Mouse (Mus musculus) embryonic facial prominence, embryonic 13.5 days (tissue): ENCODE data around the gene Vash1. TPM values are rescaled to one million over a fixed set of nuclear protein-coding genes. Genes with fewer than 3 reads are reported as not detected.
A peak's percentile ranks its signal among the peaks of the same experiment; 100 is the strongest.

Source experiments
- ATAC-seq: fragments of 200-750 bp; cut with Nextera tagmentation; 2 replicates; pipeline ENCODE4 v1.8.0; 2017; ENCODE audit warnings: low read depth; ENCODE audit not compliant: insufficient number of reproducible peaks, insufficient read depth, low FRiP score, low TSS enrichment
- H3K27ac ChIP-seq: fragments of 300-500 bp; sonication (generic); 2 replicates; pipeline ENCODE4 v1.5.1; 2015; ENCODE audit warnings: moderate library complexity, mild to moderate bottlenecking, inconsistent platforms
- H3K27me3 ChIP-seq: fragments of 300-500 bp; sonication (generic); 2 replicates; pipeline ENCODE4 v1.6.1; 2015; ENCODE audit warnings: mild to moderate bottlenecking, inconsistent platforms
- H3K36me3 ChIP-seq: fragments of 300-500 bp; sonication (generic); 2 replicates; pipeline ENCODE4 v1.6.1; 2015; ENCODE audit warnings: mild to moderate bottlenecking, inconsistent platforms
- H3K4me1 ChIP-seq: fragments of 300-500 bp; sonication (generic); 2 replicates; pipeline ENCODE4 v1.6.1; 2015; ENCODE audit warnings: inconsistent platforms
- H3K4me2 ChIP-seq: fragments of 300-500 bp; sonication (generic); 2 replicates; pipeline ENCODE4 v1.6.1; 2015; ENCODE audit warnings: moderate library complexity, mild to moderate bottlenecking, inconsistent platforms
- H3K4me3 ChIP-seq: fragments of 300-500 bp; sonication (generic); 2 replicates; pipeline ENCODE4 v1.5.1; 2015; ENCODE audit warnings: mild to moderate bottlenecking, inconsistent platforms
- H3K9ac ChIP-seq: fragments of 300-500 bp; sonication (generic); 2 replicates; pipeline ENCODE4 v1.6.1; 2015; ENCODE audit warnings: mild to moderate bottlenecking, inconsistent platforms
- H3K9me3 ChIP-seq: fragments of 300-500 bp; sonication (generic); 2 replicates; pipeline ENCODE4 v1.6.1; 2016; ENCODE audit warnings: inconsistent platforms
- WGBS: fragments of 180-500 bp; shearing (Covaris S2); methylation state at CpG from one replicate; pipeline ENCODE4 v1.1.7; 2015; ENCODE audit warnings: mixed read lengths; 5-methylcytosine and 5-hydroxymethylcytosine counted together
- polyA plus RNA-seq: library from polyadenylated mRNA; unstranded; fragments of >200 nt; fragmentation: Nextera tagmentation; extraction: Ambion mirVana; gene quantifications from 2 replicates; pipeline ENCODE4 v1.2.1, GENCODE M21; 2015

Vash1 gene
- polyA plus RNA-seq, 1 experiment from 2014 or later, result 13.1 TPM

DNA sequence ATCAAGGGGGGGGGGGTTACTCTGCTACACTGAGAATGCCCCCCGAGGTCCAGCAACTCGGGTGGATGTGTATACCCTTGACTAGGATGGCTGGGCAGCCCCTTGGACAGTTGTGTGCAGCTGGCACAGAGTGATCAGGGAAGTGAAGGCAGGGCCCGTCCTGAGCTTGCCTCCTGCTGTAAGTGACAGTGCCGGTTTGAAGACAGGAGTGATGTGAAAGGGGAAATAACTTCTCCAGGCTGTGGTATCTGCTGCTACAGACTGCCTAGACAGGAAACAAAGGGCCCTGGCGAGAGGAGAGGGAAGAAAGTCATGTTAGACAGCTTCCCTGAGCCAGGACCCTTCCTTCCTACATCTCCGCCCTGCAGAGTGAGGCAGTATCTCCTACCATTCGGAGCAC is 5.2 kb downstream of the Vash1 start:
- no peak overlapping the region for H3K4me2 ChIP-seq
- no peaks in the 10 kb centered on the region for H3K27me3 ChIP-seq
- H3K4me3 ChIP-seq, result no peak overlapping the region
- no peak for ATAC-seq
- no peaks in the 10 kb centered on the region for H3K9me3 ChIP-seq
- H3K4me1 ChIP-seq, result peaks cover 36% of the 10 kb centered on the region
- WGBS, result 75% methylated on average over 7 of the region's 7 CpGs
- H3K9ac ChIP-seq, result no peak overlapping the region
- peaks cover 25% of the 10 kb centered on the region for H3K36me3 ChIP-seq
- 0 out of 2 replicates have a peak overlapping the region, but pooled peaks have one; percentile 7 for H3K27ac ChIP-seq

GRCm38 (mm10) chr12:86685275-86685674 is 6.8 kb downstream of the Vash1 start:
- Histone ChIP-seq H3K4me3 (no peak overlapping the region), H3K36me3 (peaks cover 37% of the 10 kb centered on the region), H3K9ac (no peak overlapping the region), H3K4me2 (no peak overlapping the region), H3K27ac (no peak overlapping the region), H3K4me1 (peaks cover 26% of the 10 kb centered on the region), H3K9me3 (no peaks in the 10 kb centered on the region), H3K27me3 (no peaks in the 10 kb centered on the region)
- no peak for ATAC-seq
- WGBS, result 73% methylated on average over 9 of the region's 9 CpGs

DNA sequence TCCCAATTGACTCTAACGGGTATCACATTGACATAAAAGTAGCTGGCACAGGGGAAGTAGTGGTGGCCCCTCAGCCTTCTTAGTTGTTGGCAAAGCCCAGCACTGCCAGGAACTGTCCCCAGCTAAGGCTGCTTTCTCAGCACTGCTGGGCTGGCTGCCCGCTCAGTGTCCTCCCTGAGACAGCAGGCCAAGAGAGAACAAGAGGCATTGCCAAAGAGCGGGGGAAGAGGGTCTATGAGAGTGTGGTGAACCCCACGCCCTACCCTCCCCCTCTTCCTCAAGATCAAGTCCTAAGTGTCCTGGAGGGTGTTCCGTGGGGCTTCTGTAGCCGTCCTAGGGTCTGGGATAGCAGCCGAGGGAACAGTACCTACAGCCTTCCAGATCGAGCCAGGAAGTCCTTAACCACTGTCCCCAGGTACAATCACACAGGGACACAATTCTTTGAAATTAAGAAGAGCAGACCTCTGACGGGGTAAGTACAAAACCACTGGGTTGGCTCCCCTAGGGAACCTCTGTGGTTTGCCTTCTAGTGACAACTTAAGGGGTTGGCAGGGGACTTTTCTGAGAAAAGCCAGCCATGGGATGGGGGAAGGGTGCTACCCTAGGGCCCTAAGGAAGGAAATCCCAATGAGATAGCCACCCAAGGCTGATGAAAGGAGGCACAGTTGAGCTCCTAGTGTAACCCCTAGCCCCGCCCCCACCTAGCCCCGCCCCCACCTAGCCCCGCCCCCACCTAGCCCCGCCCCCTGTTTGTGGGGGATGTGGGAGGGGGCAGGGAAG is 8.2 kb downstream of the Vash1 start:
- no peak overlapping the region for H3K4me3 ChIP-seq
- H3K9me3 ChIP-seq, result no peaks in the 10 kb centered on the region
- ATAC-seq, result no peak
- H3K4me1 ChIP-seq, result peaks cover 15% of the 10 kb centered on the region
- H3K9ac ChIP-seq, result 0 out of 2 replicates have a peak overlapping the region, but pooled peaks have one; percentile 21
- H3K27ac ChIP-seq, result no peak overlapping the region; the same call in 1 of the 2 replicates
- H3K4me2 ChIP-seq, result no peak overlapping the region
- H3K36me3 ChIP-seq, result peaks cover 37% of the 10 kb centered on the region
- H3K27me3 ChIP-seq, result no peaks in the 10 kb centered on the region
- 55% methylated on average over 13 of the region's 13 CpGs for WGBS

DNA sequence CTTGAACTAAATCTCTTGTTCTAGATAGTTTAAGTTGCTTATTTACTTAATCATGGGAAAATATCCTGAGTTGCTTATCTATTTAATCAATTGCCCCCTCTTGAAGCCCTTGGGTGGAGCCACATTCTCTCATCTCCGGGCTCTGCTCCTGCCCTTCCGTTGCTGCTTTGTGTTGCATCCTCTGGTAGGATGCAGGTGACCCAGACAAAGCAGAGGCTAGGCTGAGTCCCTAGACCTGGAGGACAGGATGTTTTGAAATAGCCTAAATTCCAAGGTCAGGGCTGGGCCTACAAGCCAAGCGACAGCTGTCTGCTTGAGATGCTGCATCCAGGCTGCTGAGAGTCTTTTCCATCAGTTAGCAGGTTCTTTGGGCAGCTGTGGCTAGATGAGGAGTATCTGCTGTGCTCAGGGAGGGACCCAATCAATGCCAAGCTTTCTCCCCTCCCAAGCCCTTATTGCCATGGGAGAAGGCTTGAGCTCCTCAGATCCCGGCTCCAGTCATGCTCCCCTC is 9.0 kb downstream of the Vash1 start:
- Histone ChIP-seq H3K27ac (no peak overlapping the region), H3K9me3 (no peaks in the 10 kb centered on the region), H3K27me3 (no peaks in the 10 kb centered on the region), H3K4me3 (no peak overlapping the region), H3K4me2 (no peak overlapping the region), H3K9ac (no peak overlapping the region), H3K36me3 (peaks cover 43% of the 10 kb centered on the region), H3K4me1 (peaks cover 13% of the 10 kb centered on the region)
- ATAC-seq, result no peak
- 75% methylated on average over 4 of the region's 4 CpGs for WGBS

GRCm38 (mm10) chr12:86687971-86688573 is 9.6 kb downstream of the Vash1 start:
- Histone ChIP-seq H3K4me3 (no peak overlapping the region), H3K36me3 (peaks cover 45% of the 10 kb centered on the region), H3K27me3 (no peaks in the 10 kb centered on the region), H3K27ac (no peak overlapping the region), H3K9ac (no peak overlapping the region), H3K4me2 (no peak overlapping the region), H3K9me3 (no peaks in the 10 kb centered on the region), H3K4me1 (peaks cover 13% of the 10 kb centered on the region)
- 76% methylated on average over 4 of the region's 4 CpGs for WGBS
- no peak for ATAC-seq

DNA sequence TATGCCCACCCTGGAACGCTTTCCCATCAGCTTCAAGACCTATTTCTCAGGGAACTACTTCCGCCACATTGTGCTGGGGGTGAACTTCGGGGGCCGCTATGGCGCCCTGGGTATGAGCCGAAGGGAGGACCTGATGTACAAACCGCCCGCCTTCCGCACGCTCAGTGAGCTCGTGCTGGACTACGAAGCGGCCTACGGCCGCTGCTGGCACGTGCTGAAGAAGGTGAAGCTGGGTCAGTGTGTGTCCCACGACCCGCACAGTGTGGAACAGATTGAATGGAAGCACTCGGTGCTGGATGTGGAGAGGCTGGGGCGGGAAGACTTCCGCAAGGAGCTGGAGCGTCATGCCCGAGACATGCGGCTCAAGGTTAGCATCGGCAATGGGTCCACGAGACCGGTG is 10.4 kb downstream of the Vash1 start:
- H3K9ac ChIP-seq, result no peak overlapping the region
- H3K27me3 ChIP-seq, result no peaks in the 10 kb centered on the region
- H3K4me1 ChIP-seq, result peaks cover 13% of the 10 kb centered on the region
- H3K36me3 ChIP-seq, result peaks cover 46% of the 10 kb centered on the region
- H3K4me2 ChIP-seq, result no peak overlapping the region
- H3K9me3 ChIP-seq, result no peaks in the 10 kb centered on the region
- 96% methylated on average over 27 of the region's 27 CpGs for WGBS
- no peak overlapping the region for H3K27ac ChIP-seq
- H3K4me3 ChIP-seq, result no peak overlapping the region
- no peak for ATAC-seq

GRCm38 (mm10) chr12:86690700-86691485 is 12.4 kb downstream of the Vash1 start:
- Histone ChIP-seq H3K27me3 (no peaks in the 10 kb centered on the region), H3K4me1 (0 out of 2 replicates have a peak, but pooled peaks cover 7% of the 10 kb centered on the region), H3K27ac (no peak overlapping the region), H3K4me3 (no peak overlapping the region), H3K9ac (no peak overlapping the region), H3K36me3 (peaks cover 51% of the 10 kb centered on the region), H3K4me2 (no peak overlapping the region), H3K9me3 (no peaks in the 10 kb centered on the region)
- WGBS, result 85% methylated on average over 12 of the region's 12 CpGs
- no peak for ATAC-seq

- Histone ChIP-seq H3K9ac (peak overlapping the region; percentile 16; the same call in 1 of the 2 replicates), H3K4me2 (no peak overlapping the region), H3K27me3 (no peaks in the 10 kb centered on the region), H3K27ac (no peak overlapping the region), H3K36me3 (peaks cover 50% of the 10 kb centered on the region), H3K4me1 (no peaks in the 10 kb centered on the region), H3K4me3 (no peak overlapping the region), H3K9me3 (no peaks in the 10 kb centered on the region)
- WGBS, result 72% methylated on average over 5 of the region's 5 CpGs
- ATAC-seq, result no peak
Observed at GRCm38 (mm10) chr12:86692471-86693356, 14.2 kb downstream of the Vash1 start.

GRCm38 (mm10) chr12:86693389-86693788 is 14.9 kb downstream of the Vash1 start:
- H3K9ac ChIP-seq, result no peak overlapping the region
- no peak overlapping the region for H3K27ac ChIP-seq
- H3K9me3 ChIP-seq, result no peaks in the 10 kb centered on the region
- no peak overlapping the region for H3K4me3 ChIP-seq
- H3K27me3 ChIP-seq, result no peaks in the 10 kb centered on the region
- H3K36me3 ChIP-seq, result peaks cover 43% of the 10 kb centered on the region
- ATAC-seq, result no peak
- no peak overlapping the region for H3K4me2 ChIP-seq
- H3K4me1 ChIP-seq, result no peaks in the 10 kb centered on the region

DNA sequence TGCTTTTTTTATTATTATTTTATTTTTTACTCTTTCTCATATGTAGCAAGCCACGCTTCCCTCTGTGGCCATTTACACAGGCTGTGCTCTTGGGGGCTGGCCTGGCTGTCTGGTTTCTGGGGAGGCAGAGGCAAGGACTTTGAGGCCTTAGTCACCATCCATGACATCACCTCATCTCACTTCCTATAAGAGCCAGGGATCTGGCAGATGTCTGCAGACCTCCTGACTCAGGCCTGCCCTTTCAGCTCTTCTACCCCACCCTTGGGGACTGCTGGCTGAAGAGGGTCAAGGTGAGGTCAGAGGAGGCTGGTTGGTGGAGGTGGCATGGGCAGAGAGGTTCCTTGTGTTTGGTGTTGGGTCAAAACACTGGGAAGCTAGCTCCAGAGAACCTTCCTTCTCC is 15.9 kb downstream of the Vash1 start:
- Histone ChIP-seq H3K27ac (no peak overlapping the region), H3K4me1 (0 out of 2 replicates have a peak, but pooled peaks cover 3% of the 10 kb centered on the region), H3K9me3 (no peaks in the 10 kb centered on the region), H3K4me3 (no peak overlapping the region), H3K27me3 (no peaks in the 10 kb centered on the region), H3K9ac (no peak overlapping the region), H3K4me2 (no peak overlapping the region), H3K36me3 (peaks cover 32% of the 10 kb centered on the region)
- no peak for ATAC-seq
- WGBS, result 86% methylated on average over 1 of the region's 1 CpGs

DNA sequence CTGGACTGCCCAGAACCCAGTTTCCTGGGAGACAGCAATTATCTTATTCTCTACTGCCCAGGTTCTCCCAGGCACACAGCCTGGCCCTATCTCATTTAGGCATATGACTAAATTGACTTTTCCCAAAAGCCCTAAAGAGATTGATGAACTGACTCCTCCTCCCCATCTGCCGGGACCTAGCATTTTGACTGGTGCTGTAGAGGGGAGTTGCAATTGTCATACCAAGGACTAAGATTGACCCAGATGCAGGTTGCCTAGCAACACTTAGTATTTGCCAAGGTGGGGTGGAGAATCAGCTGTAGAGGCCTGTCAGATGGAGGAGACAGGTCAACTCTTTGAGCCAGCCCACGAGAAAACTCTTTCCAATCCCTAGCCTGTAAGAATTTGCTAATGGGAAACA is 19.5 kb downstream of the Vash1 start:
- H3K9ac ChIP-seq, result no peak overlapping the region
- H3K4me1 ChIP-seq, result peaks cover 22% of the 10 kb centered on the region
- no peaks in the 10 kb centered on the region for H3K27me3 ChIP-seq
- H3K9me3 ChIP-seq, result no peaks in the 10 kb centered on the region
- no peak overlapping the region for H3K4me2 ChIP-seq
- H3K27ac ChIP-seq, result no peak overlapping the region
- H3K4me3 ChIP-seq, result no peak overlapping the region
- no peak for ATAC-seq
- 82% methylated on average over 2 of the region's 2 CpGs for WGBS
- peaks cover 33% of the 10 kb centered on the region for H3K36me3 ChIP-seq
